Mouse (Mus musculus): ENCODE data around the gene Tfap4.
A peak's percentile ranks its signal among the peaks of the same experiment; 100 is the strongest.
"Not testable (repeated sequence)": the region's sequence is repeated elsewhere in the genome, so short reads cannot be mapped to it uniquely, and the experiment has no call there.

Gene Tfap4

DNA sequence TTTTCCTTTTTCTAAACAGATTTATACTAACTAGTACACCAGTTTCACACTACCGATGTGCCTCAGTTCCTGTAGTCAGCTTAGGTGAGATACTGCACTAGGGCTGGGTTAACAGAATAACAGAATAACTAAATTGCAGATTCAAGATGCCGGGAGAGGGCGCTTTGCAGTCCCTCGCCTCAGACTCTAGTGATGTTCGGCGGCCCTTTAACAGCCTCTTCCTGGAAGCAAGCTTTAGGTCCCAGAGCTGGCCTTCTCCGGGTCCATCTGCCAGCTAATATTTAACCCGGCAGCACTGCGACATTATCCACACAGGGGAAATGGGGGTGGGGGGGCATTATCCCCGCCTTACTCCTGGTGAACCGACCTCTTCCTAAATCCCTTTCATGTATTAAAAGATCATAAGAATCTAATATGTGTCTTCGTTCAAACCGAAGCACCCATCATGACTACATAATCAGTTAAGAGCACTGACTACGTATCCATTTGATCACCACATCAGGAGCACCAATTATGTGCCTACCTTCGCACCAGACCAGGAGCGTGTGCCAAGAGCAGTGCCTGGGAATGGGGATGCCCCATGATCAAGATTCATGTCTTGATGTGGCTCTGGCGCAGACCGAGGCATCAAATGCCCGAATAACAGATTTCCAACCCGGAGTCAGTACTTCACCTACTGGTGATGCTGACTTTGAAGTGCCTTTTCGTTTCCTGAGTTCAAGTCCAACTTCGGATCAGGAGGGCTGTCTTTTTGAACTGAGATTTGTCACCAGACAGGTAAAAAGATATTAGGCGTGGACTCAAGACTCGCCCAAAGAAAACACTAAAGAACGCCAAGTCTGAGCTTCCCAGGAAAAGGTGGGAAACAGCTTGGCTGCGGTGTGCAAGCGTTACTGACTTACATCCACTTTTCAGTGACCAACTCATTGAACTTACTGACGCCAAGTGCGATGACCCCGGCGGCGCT lies 33.5 kb upstream of the Tfap4 start:
- peak; percentile 64 for DNase-seq

DNA sequence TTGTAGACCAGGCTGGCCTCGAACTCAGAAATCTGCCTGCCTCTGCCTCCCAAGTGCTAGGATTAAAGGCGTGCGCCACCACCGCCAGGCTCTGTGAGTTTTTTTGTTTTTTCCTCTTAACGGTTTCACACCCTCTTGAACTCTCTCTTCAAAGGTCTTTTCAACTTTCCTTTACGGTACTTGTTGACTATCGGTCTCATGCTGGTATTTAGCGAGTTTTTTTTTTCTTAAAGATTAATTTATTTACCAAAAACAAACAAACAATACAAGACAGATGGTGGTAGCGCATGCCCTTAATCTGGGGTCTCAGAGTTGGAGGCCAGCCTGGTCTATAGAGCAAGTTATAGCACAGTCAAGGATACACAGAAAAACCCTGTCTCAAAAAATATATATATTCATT lies 30.6 kb upstream of the Tfap4 start:
- no peak for DNase-seq

- DNase-seq = no peak
Observed at GRCm38 (mm10) chr16:4587516-4588210, 28.0 kb upstream of the Tfap4 start.

- peak; percentile 98 for DNase-seq
Observed at GRCm38 (mm10) chr16:4586531-4587123, 27.0 kb upstream of the Tfap4 start.

GRCm38 (mm10) chr16:4585642-4586530 lies 26.2 kb upstream of the Tfap4 start:
- DNase-seq = no peak

- DNase-seq = no peak
Observed at GRCm38 (mm10) chr16:4584438-4584837, 24.8 kb upstream of the Tfap4 start.

DNA sequence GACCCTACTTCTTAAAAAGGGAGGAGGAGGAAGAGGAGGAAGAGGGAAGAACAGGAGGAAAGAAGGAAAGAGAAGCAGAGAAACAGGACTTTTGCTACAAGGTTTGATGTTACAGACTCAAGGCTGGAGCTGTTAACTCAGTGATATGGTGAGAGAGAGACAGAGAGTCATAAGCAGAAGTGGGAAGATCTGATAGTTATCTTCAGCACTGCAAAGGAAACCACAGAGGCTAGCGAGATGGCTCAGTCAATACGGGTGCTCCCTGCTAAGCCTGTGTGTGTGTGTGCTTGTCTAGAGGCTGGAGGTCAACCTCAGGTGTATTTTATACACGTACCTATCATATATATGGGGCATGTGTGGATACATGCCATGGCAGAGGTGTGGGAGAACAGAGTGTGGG lies 24.2 kb upstream of the Tfap4 start:
- no peak for DNase-seq

- DNase-seq = not testable (repeated sequence)
Observed at GRCm38 (mm10) chr16:4581179-4581578, 21.5 kb upstream of the Tfap4 start.

- no peak for DNase-seq
Observed at GRCm38 (mm10) chr16:4578630-4579029, 19.0 kb upstream of the Tfap4 start.

DNA sequence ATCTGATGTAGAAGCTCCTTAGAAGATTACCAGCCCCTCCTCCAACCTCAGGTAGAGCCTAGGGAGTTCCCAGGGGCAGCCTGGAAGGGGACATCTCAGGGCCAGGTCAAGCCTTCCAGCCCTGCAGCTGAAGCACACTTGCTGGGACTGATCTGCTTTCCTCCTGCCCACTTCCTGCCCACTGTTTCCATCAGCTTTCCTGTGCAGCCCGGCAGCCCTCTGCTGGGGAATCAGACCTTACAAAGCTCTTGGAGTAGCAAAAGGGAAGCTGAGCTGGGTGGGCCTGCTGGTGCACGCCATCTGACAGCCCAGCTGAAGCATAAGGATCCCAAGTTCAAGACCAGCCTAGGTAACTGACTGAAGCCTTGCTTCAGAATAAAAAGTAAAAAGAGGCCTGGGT lies 17.2 kb upstream of the Tfap4 start:
- DNase-seq = peak; percentile 48

DNA sequence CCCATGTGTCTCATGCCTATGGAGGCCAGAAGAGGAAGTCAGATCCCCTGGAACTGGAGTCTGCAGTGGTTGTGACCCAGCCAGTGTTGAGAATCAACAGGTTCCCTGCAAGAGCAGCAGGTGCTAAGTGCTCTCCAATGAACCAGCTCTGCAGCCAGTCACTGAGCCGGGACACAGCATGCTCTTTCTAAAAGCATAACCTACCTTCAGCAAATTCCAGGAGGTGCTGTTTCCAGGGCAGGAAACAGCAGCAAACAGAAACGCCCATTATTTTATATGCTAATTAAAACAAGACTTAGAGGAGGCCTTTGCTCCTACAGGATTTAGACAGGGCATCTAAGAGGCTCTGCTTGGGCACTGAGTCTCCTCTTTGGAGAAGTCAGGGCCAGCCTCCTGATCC lies 16.4 kb upstream of the Tfap4 start:
- no peak for DNase-seq

GRCm38 (mm10) chr16:4570737-4571136 lies 11.1 kb upstream of the Tfap4 start:
- DNase-seq = no peak

GRCm38 (mm10) chr16:4567912-4568311 lies 8.3 kb upstream of the Tfap4 start:
- peak; percentile 86 for DNase-seq

DNA sequence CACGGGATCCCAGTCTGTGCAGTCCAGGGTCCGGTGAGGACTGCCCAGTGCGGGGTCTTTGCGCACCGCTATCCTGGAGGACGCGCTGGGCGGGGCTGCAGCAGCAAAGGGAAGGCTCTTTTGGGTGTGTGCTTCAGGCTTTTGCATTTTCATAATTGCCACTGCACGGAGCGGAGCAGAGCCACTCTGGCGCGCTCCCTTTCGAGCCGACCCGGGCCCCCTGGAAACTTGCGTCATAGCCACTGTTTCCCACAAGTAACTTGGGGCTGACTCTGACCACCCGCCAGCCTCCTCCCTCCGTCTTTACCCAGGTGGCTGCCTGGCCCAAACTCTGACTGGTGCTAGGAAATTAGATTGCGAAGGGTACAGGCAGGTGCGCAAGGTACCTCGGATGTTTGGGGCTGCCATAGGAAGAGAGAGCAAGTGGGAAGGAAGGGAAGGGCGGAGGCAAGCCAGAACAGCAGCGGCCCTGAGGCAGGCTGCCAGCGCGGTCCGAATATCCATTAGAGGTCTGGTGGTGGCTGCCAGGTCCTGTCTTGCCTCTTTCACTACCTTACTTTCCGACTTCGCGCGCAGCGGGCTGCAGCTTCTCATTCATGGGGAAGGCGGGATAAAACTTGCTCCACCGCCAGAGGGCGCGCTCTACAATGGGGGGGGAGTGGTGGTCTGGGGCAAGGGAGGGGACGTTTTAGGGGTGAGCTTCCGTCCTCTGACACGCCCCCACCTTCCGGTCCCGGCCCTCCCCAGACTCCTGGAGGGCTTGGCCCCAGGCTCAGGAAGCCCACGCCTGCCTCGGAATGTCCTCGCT lies 695 bp upstream of the Tfap4 start:
- DNase-seq = peak; percentile 82

- DNase-seq = peak; percentile 72
Observed at GRCm38 (mm10) chr16:4558980-4559631, 548 bp downstream of the Tfap4 start.

DNA sequence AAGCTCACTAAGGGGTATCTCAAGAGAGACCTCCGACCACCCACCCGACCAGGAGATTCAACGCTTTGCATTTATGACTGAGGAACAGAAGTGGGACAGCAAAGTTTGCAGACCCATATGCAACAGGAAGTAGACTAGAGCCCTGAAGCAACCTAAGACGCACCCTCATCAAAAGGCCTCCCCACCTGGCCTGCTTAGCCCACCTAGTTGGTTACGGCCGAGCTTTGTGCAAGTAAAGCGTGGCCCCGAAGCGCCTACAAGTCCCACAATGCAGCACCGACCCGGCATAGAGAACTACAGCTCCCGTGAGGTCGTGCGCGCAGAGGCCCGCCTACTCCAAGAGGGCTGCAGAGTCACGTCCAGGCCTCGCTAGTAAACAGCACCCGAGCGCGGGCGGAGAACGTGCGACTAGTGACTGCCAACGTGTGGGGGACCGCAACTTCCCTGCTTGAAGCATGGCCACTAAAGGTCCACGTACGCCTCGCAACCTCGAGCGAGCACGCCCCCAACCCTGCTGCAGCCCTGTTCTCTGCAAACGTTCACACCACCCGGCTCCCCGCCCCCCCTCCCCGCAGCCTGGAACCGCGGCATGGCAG lies 1.2 kb downstream of the Tfap4 start:
- DNase-seq = peak; percentile 92

- peak; percentile 81 for DNase-seq
Observed at GRCm38 (mm10) chr16:4557949-4558348, 1.7 kb downstream of the Tfap4 start.

- DNase-seq = no peak
Observed at GRCm38 (mm10) chr16:4557085-4557484, 2.6 kb downstream of the Tfap4 start.

- no peak for DNase-seq
Observed at GRCm38 (mm10) chr16:4555555-4555954, 4.1 kb downstream of the Tfap4 start.

DNA sequence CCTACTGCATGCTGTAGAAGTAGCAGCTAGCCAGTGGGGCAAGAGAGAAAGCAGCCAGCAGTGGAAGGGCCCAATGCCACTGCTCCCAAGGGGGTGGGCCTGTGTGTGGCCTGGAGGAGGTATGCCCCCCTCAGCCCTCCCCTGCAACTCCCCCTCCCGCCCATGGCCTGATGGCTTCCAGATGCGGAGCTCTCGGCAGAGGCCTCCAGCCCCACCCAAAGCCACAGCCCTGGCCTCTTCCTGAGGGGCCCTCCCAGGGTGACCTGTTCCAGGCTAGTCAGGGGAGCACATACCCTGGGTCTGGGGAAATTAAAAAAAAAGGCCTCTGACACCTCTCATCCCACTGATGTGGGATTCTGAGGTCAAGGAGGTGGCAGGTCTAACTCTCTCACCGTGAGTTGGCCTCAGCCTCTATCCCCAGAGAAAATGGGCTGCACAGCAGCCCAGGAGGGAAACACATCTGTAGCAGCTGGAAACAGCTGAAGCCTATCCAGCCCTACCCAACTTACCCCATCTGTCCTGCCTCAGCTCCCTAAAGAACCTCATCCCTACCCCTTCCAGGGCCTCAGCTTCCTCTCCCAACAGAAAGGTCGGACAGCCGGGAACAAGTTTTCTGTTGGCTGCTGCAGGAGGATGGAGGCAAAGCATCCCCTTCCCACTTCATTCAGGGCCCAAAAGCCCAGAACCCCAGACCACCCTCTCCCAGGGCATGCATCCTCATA lies 6.7 kb downstream of the Tfap4 start:
- no peak for DNase-seq
